Mouse (Mus musculus): Measurements from ENCODE around the gene Tesk1. TPM values are rescaled to one million over a fixed set of nuclear protein-coding genes. Genes with fewer than 3 reads are reported as not detected.

The Tesk1 gene
- total and polyA plus RNA-seq, 3 experiments = 1.9 to 6.0 (median 4.5) TPM

GRCm38 (mm10) chr4:43447251-43447650, 5.5 kb downstream of the Tesk1 start:
- H3K79me2 ChIP-seq (replicated peaks; ENCODE audit: control insufficient read depth, extremely low read depth, insufficient read depth, poor library complexity, severe bottlenecking) = no peaks in the 10 kb centered on the region
- dilution Hi-C loops (cut with MboI; ENCODE audit: extremely low pct_ligation_motif_present, extremely low pct_unique_long_range_greater_than_20kb, low sequenced_read_pairs) (no loop called here), in situ Hi-C loops (cut with MboI; ENCODE audit: low pct_ligation_motif_present, low pct_unique_long_range_greater_than_20kb, low sequenced_read_pairs) (no loop called here)
- H3K27ac ChIP-seq (ENCODE audit: insufficient read depth, low read depth) = no peak overlapping the region
- peaks cover 4 to 16% of the 10 kb centered on the region in 2 experiments; a peak in 3 of 4 replicates for H3K4me1 ChIP-seq (ENCODE audit: control insufficient read depth in 1 of 2, insufficient read depth in 2 of 2)
- no peak overlapping the region for H3K4me3 ChIP-seq (replicated peaks in 1 of 3; ENCODE audit: low read depth in 2 of 3, low read length in 2 of 3, poor library complexity in 1 of 3)
- peaks cover 3% of the 10 kb centered on the region for H3K27me3 ChIP-seq (replicated peaks)
- H3K36me3 ChIP-seq (replicated peaks in 1 of 2; ENCODE audit: control insufficient read depth in 1 of 2, insufficient read depth in 1 of 2, low read length in 1 of 2) = peaks cover 10 to 74% of the 10 kb centered on the region in 2 experiments
- peaks cover 9% of the 10 kb centered on the region for H3K9me3 ChIP-seq (replicated peaks; ENCODE audit: low read length)
- DNase-seq (ENCODE audit: extremely low read depth) = no peak
- no peak for TF ChIP-seq MYC (IDR thresholded peaks at IDR 0.05; ENCODE audit: low read depth, low read length)
- no peak for TF ChIP-seq ZC3H11A (IDR thresholded peaks at IDR 0.05; ENCODE audit: low read depth, low read length)
- TF ChIP-seq POLR2AphosphoS2 (IDR thresholded peaks at IDR 0.05; ENCODE audit: low read depth, low read length) = no peak
- no peak for TF ChIP-seq ZNF384 (IDR thresholded peaks at IDR 0.05; ENCODE audit: low read depth, low read length)
- TF ChIP-seq IRF4 (IDR thresholded peaks at IDR 0.05; ENCODE audit: low read depth, low read length) = no peak
- TF ChIP-seq SMC3 (IDR thresholded peaks at IDR 0.05; ENCODE audit: low read depth, low read length) = no peak
- H3K4me2 ChIP-seq (ENCODE audit: insufficient read depth, low read depth, poor library complexity, severe bottlenecking) = no peak overlapping the region
- no peak overlapping the region for H3K9ac ChIP-seq (ENCODE audit: insufficient read depth, low read depth)

- H3K36me3 ChIP-seq (replicated peaks in 1 of 2; ENCODE audit: control insufficient read depth in 1 of 2, insufficient read depth in 1 of 2, low read length in 1 of 2) = peaks cover 10 to 80% of the 10 kb centered on the region in 2 experiments
- no peak overlapping the region for H3K4me3 ChIP-seq (replicated peaks in 1 of 3; ENCODE audit: low read depth in 2 of 3, low read length in 2 of 3, poor library complexity in 1 of 3)
These were observed 6.8 kb downstream of the Tesk1 start for GRCm38 (mm10) chr4:43448554-43448953.

GRCm38 (mm10) chr4:43452315-43452714, 10.6 kb downstream of the Tesk1 start:
- dilution Hi-C loops (cut with MboI; ENCODE audit: extremely low pct_ligation_motif_present, extremely low pct_unique_long_range_greater_than_20kb, low sequenced_read_pairs) (no loop called here), in situ Hi-C loops (cut with MboI; ENCODE audit: low pct_ligation_motif_present, low pct_unique_long_range_greater_than_20kb, low sequenced_read_pairs) (no loop called here)
- Histone ChIP-seq H3K4me2 (ENCODE audit: insufficient read depth, low read depth, poor library complexity, severe bottlenecking) (no peak overlapping the region), H3K9ac (ENCODE audit: insufficient read depth, low read depth) (no peak overlapping the region), H3K27me3 (replicated peaks) (no peaks in the 10 kb centered on the region), H3K9me3 (replicated peaks; ENCODE audit: low read length) (peaks cover 9% of the 10 kb centered on the region), H3K27ac (ENCODE audit: insufficient read depth, low read depth) (no peak overlapping the region), H3K4me3 (replicated peaks in 1 of 3; ENCODE audit: low read depth in 2 of 3, low read length in 2 of 3, poor library complexity in 1 of 3) (no peak overlapping the region), H3K36me3 (replicated peaks in 1 of 2; ENCODE audit: control insufficient read depth in 1 of 2, insufficient read depth in 1 of 2, low read length in 1 of 2) (peaks cover 3 to 51% of the 10 kb centered on the region in 2 experiments), H3K79me2 (replicated peaks; ENCODE audit: control insufficient read depth, extremely low read depth, insufficient read depth, poor library complexity, severe bottlenecking) (no peaks in the 10 kb centered on the region), H3K4me1 (ENCODE audit: control insufficient read depth in 1 of 2, insufficient read depth in 2 of 2) (peaks cover 21 to 57% of the 10 kb centered on the region in 2 experiments)
- DNase-seq (ENCODE audit: extremely low read depth) = no peak
- TF ChIP-seq ETS1 (conservative IDR thresholded peaks at IDR 0.05; ENCODE audit: low read depth, low read length) (no peak), NELFE (IDR thresholded peaks at IDR 0.05; ENCODE audit: low read depth, low read length) (no peak), BHLHE40 (IDR thresholded peaks at IDR 0.05; ENCODE audit: low read depth, low read length) (no peak), GABPA (IDR thresholded peaks at IDR 0.05; ENCODE audit: insufficient replicate concordance, low read depth, low read length) (no peak), JUND (conservative IDR thresholded peaks at IDR 0.05; ENCODE audit: low read depth, low read length) (no peak), RCOR1 (conservative IDR thresholded peaks at IDR 0.05; ENCODE audit: low read depth, low read length) (no peak), PAX5 (IDR thresholded peaks at IDR 0.05; ENCODE audit: low read length) (no peak), ZKSCAN1 (IDR thresholded peaks at IDR 0.05; ENCODE audit: borderline replicate concordance, low read depth, low read length) (no peak), UBTF (IDR thresholded peaks at IDR 0.05; ENCODE audit: low read depth, low read length) (no peak), NRF1 (IDR thresholded peaks at IDR 0.05; ENCODE audit: low read depth, low read length) (no peak), CHD2 (IDR thresholded peaks at IDR 0.05; ENCODE audit: low read length) (no peak), E2F4 (IDR thresholded peaks at IDR 0.05; ENCODE audit: insufficient replicate concordance, low read depth, low read length) (no peak), ZMIZ1 (IDR thresholded peaks at IDR 0.05; ENCODE audit: low read depth, low read length) (no peak), MXI1 (IDR thresholded peaks at IDR 0.05; ENCODE audit: low read depth, low read length) (no peak), EP300 (IDR thresholded peaks at IDR 0.05; ENCODE audit: low read length) (no peak)

More at GRCm38 (mm10) chr4:43448554-43448953, 6.8 kb downstream of the Tesk1 start:
- Histone ChIP-seq H3K4me2 (ENCODE audit: insufficient read depth, low read depth, poor library complexity, severe bottlenecking) (no peak overlapping the region), H3K9me3 (replicated peaks; ENCODE audit: low read length) (peaks cover 9% of the 10 kb centered on the region), H3K27me3 (replicated peaks) (peaks cover 2% of the 10 kb centered on the region), H3K79me2 (replicated peaks; ENCODE audit: control insufficient read depth, extremely low read depth, insufficient read depth, poor library complexity, severe bottlenecking) (no peaks in the 10 kb centered on the region), H3K9ac (ENCODE audit: insufficient read depth, low read depth) (no peak overlapping the region), H3K27ac (ENCODE audit: insufficient read depth, low read depth) (no peak overlapping the region), H3K4me1 (ENCODE audit: control insufficient read depth in 1 of 2, insufficient read depth in 2 of 2) (peaks cover 10 to 27% of the 10 kb centered on the region in 2 experiments)
- in situ Hi-C loops (cut with MboI; ENCODE audit: low pct_ligation_motif_present, low pct_unique_long_range_greater_than_20kb, low sequenced_read_pairs) (no loop called here), dilution Hi-C loops (cut with MboI; ENCODE audit: extremely low pct_ligation_motif_present, extremely low pct_unique_long_range_greater_than_20kb, low sequenced_read_pairs) (no loop called here)
- TF ChIP-seq CHD2 (IDR thresholded peaks at IDR 0.05; ENCODE audit: low read length) = no peak
- TF ChIP-seq IRF4 (IDR thresholded peaks at IDR 0.05; ENCODE audit: low read depth, low read length) = no peak
- no peak for TF ChIP-seq NELFE (IDR thresholded peaks at IDR 0.05; ENCODE audit: low read depth, low read length)
- no peak for TF ChIP-seq POLR2AphosphoS2 (IDR thresholded peaks at IDR 0.05; ENCODE audit: low read depth, low read length)
- no peak for TF ChIP-seq NRF1 (IDR thresholded peaks at IDR 0.05; ENCODE audit: low read depth, low read length)
- no peak for TF ChIP-seq UBTF (IDR thresholded peaks at IDR 0.05; ENCODE audit: low read depth, low read length)
- no peak for TF ChIP-seq ZC3H11A (IDR thresholded peaks at IDR 0.05; ENCODE audit: low read depth, low read length)
- TF ChIP-seq SMC3 (IDR thresholded peaks at IDR 0.05; ENCODE audit: low read depth, low read length) = no peak
- no peak for TF ChIP-seq E2F4 (IDR thresholded peaks at IDR 0.05; ENCODE audit: insufficient replicate concordance, low read depth, low read length)
- TF ChIP-seq MAZ (IDR thresholded peaks at IDR 0.05; ENCODE audit: low read depth, low read length) = no peak
- TF ChIP-seq CHD1 (IDR thresholded peaks at IDR 0.05; ENCODE audit: low read depth, low read length) = no peak
- no peak for TF ChIP-seq TBP (conservative IDR thresholded peaks at IDR 0.05; ENCODE audit: low read depth, low read length)
- TF ChIP-seq MAFK (IDR thresholded peaks at IDR 0.05; ENCODE audit: insufficient replicate concordance, low read length) = no peak
- TF ChIP-seq POLR2A (IDR thresholded peaks at IDR 0.05; ENCODE audit: low read depth, low read length) = no peak
- TF ChIP-seq SIN3A (IDR thresholded peaks at IDR 0.05; ENCODE audit: low read length) = no peak
- no peak for TF ChIP-seq JUN (IDR thresholded peaks at IDR 0.05; ENCODE audit: insufficient read depth, low read depth, low read length)
- no peak for TF ChIP-seq USF2 (conservative IDR thresholded peaks at IDR 0.05; ENCODE audit: low read depth, low read length)
- TF ChIP-seq ETS1 (conservative IDR thresholded peaks at IDR 0.05; ENCODE audit: low read depth, low read length) = no peak
- no peak for DNase-seq (ENCODE audit: extremely low read depth)
